Mouse (Mus musculus) right cerebral cortex, adult 2 months (tissue): ENCODE data around the gene Idh2.

Experiments
- DNase-seq, 2 experiments: peaks; one replicate each; pipeline ENCODE4 v3.0.0; 2021 to 2022; ENCODE audit warnings: low spot score in 2 of 2

Gene Idh2

GRCm38 (mm10) chr7:80085970-80086715 lies 29.0 kb downstream of the Idh2 start:
- DNase-seq: no peak

- no peak for DNase-seq
Measured at GRCm38 (mm10) chr7:80084484-80084931, 30.7 kb downstream of the Idh2 start.

- no peak for DNase-seq
Measured at GRCm38 (mm10) chr7:80081586-80082554, 33.3 kb downstream of the Idh2 start.

GRCm38 (mm10) chr7:80078792-80079301 lies 36.3 kb downstream of the Idh2 start:
- DNase-seq: peak; percentile 54 to 55

GRCm38 (mm10) chr7:80077801-80078200 lies 37.4 kb downstream of the Idh2 start:
- no peak for DNase-seq

GRCm38 (mm10) chr7:80076961-80077716 lies 38.1 kb downstream of the Idh2 start:
- DNase-seq: no peak

- no peak for DNase-seq
Measured at GRCm38 (mm10) chr7:80075946-80076583, 39.1 kb downstream of the Idh2 start.

- DNase-seq: no peak
Measured at GRCm38 (mm10) chr7:80074921-80075441, 40.2 kb downstream of the Idh2 start.

GRCm38 (mm10) chr7:80073506-80073905 lies 41.7 kb downstream of the Idh2 start:
- DNase-seq: no peak

- peak; percentile 67 to 71 for DNase-seq
Measured at GRCm38 (mm10) chr7:80072297-80072696, 42.9 kb downstream of the Idh2 start.

GRCm38 (mm10) chr7:80071209-80071608 lies 44.0 kb downstream of the Idh2 start:
- DNase-seq: no peak

GRCm38 (mm10) chr7:80069615-80070327 lies 45.4 kb downstream of the Idh2 start:
- DNase-seq: peak; percentile 73 to 76

- no peak for DNase-seq
Measured at GRCm38 (mm10) chr7:80068341-80068740, 46.9 kb downstream of the Idh2 start.

- no peak for DNase-seq
Measured at GRCm38 (mm10) chr7:80066675-80067455, 48.3 kb downstream of the Idh2 start.

- no peak for DNase-seq
Measured at GRCm38 (mm10) chr7:80065250-80065649, 49.9 kb downstream of the Idh2 start.

- no peak for DNase-seq
Measured at GRCm38 (mm10) chr7:80063902-80064736, 51.1 kb downstream of the Idh2 start.

GRCm38 (mm10) chr7:80063244-80063643 lies 51.9 kb downstream of the Idh2 start:
- no peak for DNase-seq

- DNase-seq: no peak
Measured at GRCm38 (mm10) chr7:80062083-80062826, 52.9 kb downstream of the Idh2 start.
